Mouse (Mus musculus) thymus, adult 2 months (tissue): ENCODE results near the gene Haghl.

Experiments used
- CTCF ChIP-seq: fragments of 200-500 bp; IDR thresholded peaks from 2 replicates; pipeline ENCODE4 v1.5.1; 2012; ENCODE audit warnings: mild to moderate bottlenecking, control low read depth, low read length, moderate library complexity, borderline replicate concordance; ENCODE audit not compliant: control insufficient read depth, poor library complexity, insufficient read depth; ENCODE audit errors: extremely low read depth
- POLR2A ChIP-seq: fragments of 200-500 bp; IDR thresholded peaks from 2 replicates; pipeline ENCODE4 v1.6.1; 2012; ENCODE audit warnings: mild to moderate bottlenecking, low read length, control low read depth, moderate library complexity; ENCODE audit not compliant: control insufficient read depth, poor library complexity, insufficient read depth; ENCODE audit errors: extremely low read depth

- TF ChIP-seq POLR2A (no peak), CTCF (no peak)
Observed at GRCm38 (mm10) chr17:25831451-25832281, 46.2 kb upstream of the Haghl start.
